Mouse (Mus musculus): ENCODE data around the gene Klhl29.

DNA sequence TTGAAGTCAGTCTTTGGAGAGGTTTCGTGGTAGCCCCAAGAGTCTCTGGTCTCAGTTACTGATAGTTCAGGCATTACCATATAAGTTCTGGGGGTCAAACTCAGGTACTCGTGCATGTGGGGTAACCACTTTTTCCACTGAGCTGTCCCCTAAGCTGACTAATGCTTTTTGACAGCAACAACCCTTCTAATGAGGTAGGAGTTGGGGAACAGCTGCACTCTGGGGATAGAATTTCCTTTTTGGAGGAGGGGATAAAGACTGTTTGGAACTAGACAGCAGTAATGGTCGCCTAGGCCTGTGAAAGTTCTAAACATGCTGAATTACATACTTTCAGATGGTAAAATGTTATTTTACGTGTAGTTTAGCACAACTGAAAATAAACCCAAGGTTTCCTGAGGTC, 184.3 kb downstream of the Klhl29 start:
- TF ChIP-seq CTCF (IDR thresholded peaks at IDR 0.05) (no peak), EP300 (IDR thresholded peaks at IDR 0.05; ENCODE audit: insufficient read depth, low read depth, low read length) (no peak)
